22 mouse cellular contexts compared by ENCODE assay signal in genomic region chr15:82947431-82947830, GRCm38 (mm10). TPM values are rescaled to one million over a fixed set of nuclear protein-coding genes. Genes with fewer than 3 reads are reported as not detected.
DNase-seq lines count a peak whose midpoint lies in the region; ATAC-seq lines count a peak whose summit lies in the region.
"Had no signal": no experiment of that assay in that cellular context is flagged by ENCODE, and none has a peak within 500 bp of the region (broad histone marks: within the 10 kb centered on the region; RNA-seq: fewer than 3 reads in every experiment).

No protein-coding gene starts in this region.

- no peak overlapping the region for H3K4me3 ChIP-seq in hindbrain, embryonic 13.5 days
- no peak overlapping the region for H3K4me3 ChIP-seq in hindbrain, embryonic 11.5 days (ENCODE audit: low read depth, low read length)
- no peak overlapping the region for H3K4me3 ChIP-seq in forebrain, embryonic 11.5 days (ENCODE audit: low read depth, low read length)
- H3K4me3 ChIP-seq: forebrain, embryonic 12.5 days; heart, adult 2 months; heart, embryonic 15.5 days; hindbrain, embryonic 10.5 days; limb, embryonic 13.5 days; liver, embryonic 13.5 days; midbrain, embryonic 10.5 days had no signal

- no peaks in the 10 kb centered on the region for H3K36me3 ChIP-seq in hindbrain, embryonic 13.5 days
- H3K36me3 ChIP-seq in hindbrain, embryonic 11.5 days (ENCODE audit: control insufficient read depth, insufficient read depth, low read length): no peaks in the 10 kb centered on the region
- H3K36me3 ChIP-seq in forebrain, embryonic 11.5 days (ENCODE audit: control insufficient read depth, insufficient read depth, low read length): no peaks in the 10 kb centered on the region
- H3K36me3 ChIP-seq: forebrain, embryonic 12.5 days; heart, embryonic 15.5 days; hindbrain, embryonic 10.5 days; liver, embryonic 13.5 days; midbrain, embryonic 10.5 days had no signal

- DNase-seq in hindbrain, embryonic 11.5 days (ENCODE audit: low spot score): no peak
- DNase-seq in brain, adult 2 months (ENCODE audit: low read depth, low spot score): peak; percentile 83
- DNase-seq in cerebellum, adult 11 months: peak; percentile 66
- peak; percentile 75 to 80 for DNase-seq in cerebellum, postnatal 10 days
- no peak for DNase-seq in spleen, postnatal 36 days (ENCODE audit: low spot score in 2 of 2)
- DNase-seq in forebrain, embryonic 11.5 days (ENCODE audit: low spot score): no peak
- DNase-seq: B cell, adult 2 months; gastrocnemius, postnatal 25 days; heart, adult 2 months; kidney, adult 2 months; kidney, postnatal 25 days; liver, embryonic 13.5 days; lung, embryonic 14.5 days; right cerebral cortex, adult 18-20 months; thymus, adult 2 months had no signal

- peaks cover 81% of the 10 kb centered on the region for H3K4me1 ChIP-seq in hindbrain, embryonic 13.5 days (replicated peaks)
- peaks cover 7% of the 10 kb centered on the region for H3K4me1 ChIP-seq in hindbrain, embryonic 11.5 days (replicated peaks; ENCODE audit: control insufficient read depth, insufficient read depth, low read length)
- H3K4me1 ChIP-seq in forebrain, embryonic 11.5 days (replicated peaks; ENCODE audit: control insufficient read depth, insufficient read depth, low read length): peaks cover 9% of the 10 kb centered on the region
- H3K4me1 ChIP-seq: liver, embryonic 13.5 days had no signal

- H3K27me3 ChIP-seq in hindbrain, embryonic 13.5 days: peaks cover 86% of the 10 kb centered on the region
- peaks cover 31% of the 10 kb centered on the region for H3K27me3 ChIP-seq in hindbrain, embryonic 11.5 days (ENCODE audit: control insufficient read depth, insufficient read depth, low read length)
- H3K27me3 ChIP-seq in forebrain, embryonic 11.5 days (ENCODE audit: control insufficient read depth, insufficient read depth, low read length): peaks cover 2% of the 10 kb centered on the region; the same call in 1 of the 2 replicates

- 0 out of 2 replicates have a peak overlapping the region, but pooled peaks have one; percentile 6 for H3K9ac ChIP-seq in hindbrain, embryonic 13.5 days
- no peak overlapping the region for H3K9ac ChIP-seq in hindbrain, embryonic 11.5 days (ENCODE audit: low read depth, low read length)
- H3K9ac ChIP-seq in forebrain, embryonic 11.5 days (ENCODE audit: low read length): no peak overlapping the region
- H3K9ac ChIP-seq: forebrain, embryonic 12.5 days; heart, embryonic 15.5 days; limb, embryonic 13.5 days; liver, embryonic 13.5 days; lung, embryonic 14.5 days had no signal

- no peak for ATAC-seq in hindbrain, embryonic 13.5 days (ENCODE audit: low FRiP score)
- ATAC-seq in hindbrain, embryonic 11.5 days (ENCODE audit: low FRiP score): no peak
- ATAC-seq in forebrain, embryonic 11.5 days (replicated peaks; ENCODE audit: low FRiP score): no peak

- H3K27ac ChIP-seq in hindbrain, embryonic 13.5 days: no peak overlapping the region
- no peak overlapping the region for H3K27ac ChIP-seq in hindbrain, embryonic 11.5 days (ENCODE audit: low read depth, low read length)
- H3K27ac ChIP-seq in forebrain, embryonic 11.5 days (ENCODE audit: low read depth, low read length): no peak overlapping the region
- H3K27ac ChIP-seq: forebrain, embryonic 12.5 days; heart, adult 2 months; heart, embryonic 15.5 days; hindbrain, embryonic 10.5 days; limb, embryonic 13.5 days; liver, embryonic 13.5 days; macrophage; midbrain, embryonic 10.5 days had no signal

- no peaks in the 10 kb centered on the region for H3K9me3 ChIP-seq in hindbrain, embryonic 13.5 days
- no peaks in the 10 kb centered on the region for H3K9me3 ChIP-seq in hindbrain, embryonic 11.5 days (ENCODE audit: control insufficient read depth, low read length)
- H3K9me3 ChIP-seq in forebrain, embryonic 11.5 days (ENCODE audit: control insufficient read depth, low read length): no peaks in the 10 kb centered on the region
- H3K9me3 ChIP-seq: forebrain, embryonic 12.5 days; heart, embryonic 15.5 days; hindbrain, embryonic 10.5 days; limb, embryonic 13.5 days; liver, embryonic 13.5 days; midbrain, embryonic 10.5 days had no signal

- 58% methylated on average over 5 of the region's 5 CpGs for WGBS in hindbrain, embryonic 13.5 days
- WGBS in hindbrain, embryonic 11.5 days: 76% methylated on average over 5 of the region's 5 CpGs
- 83% methylated on average over 5 of the region's 5 CpGs for WGBS in forebrain, embryonic 11.5 days

- no peak overlapping the region for H3K4me2 ChIP-seq in hindbrain, embryonic 13.5 days
- H3K4me2 ChIP-seq in hindbrain, embryonic 11.5 days (replicated peaks; ENCODE audit: low read depth, low read length): no peak overlapping the region
- H3K4me2 ChIP-seq in forebrain, embryonic 11.5 days (ENCODE audit: low read depth, low read length, severe bottlenecking): no peak overlapping the region
- H3K4me2 ChIP-seq: forebrain, embryonic 12.5 days; heart, embryonic 15.5 days; limb, embryonic 13.5 days; liver, embryonic 13.5 days; lung, embryonic 14.5 days had no signal

RNA-seq across cellular contexts. Expression of gene Tcf20, which starts 40.2 kb away (rescaled TPM):
- polyA plus RNA-seq in hindbrain, embryonic 13.5 days (2015; fragmentation: Nextera tagmentation; extraction: Ambion mirVana): 11.8 and 12.6 TPM in 2 replicates
- polyA plus RNA-seq in hindbrain, embryonic 11.5 days (2014; fragmentation: Nextera tagmentation; extraction: Ambion mirVana): 12.6 and 14.8 TPM in 2 replicates
- 12.1 and 12.6 TPM in 2 replicates for polyA plus RNA-seq in forebrain, embryonic 11.5 days (2014; fragmentation: Nextera tagmentation; extraction: Ambion mirVana)

Comparison
In these comparisons a context has a peak if more than half of its experiments do, and no peak if none do; other contexts are left out.
1. DNase-seq: peak in brain, adult 2 months (single experiment), cerebellum, adult 11 months (single experiment) and cerebellum, postnatal 10 days (2 of 2); none in hindbrain, embryonic 11.5 days (single experiment), spleen, postnatal 36 days (0 of 2) and forebrain, embryonic 11.5 days (single experiment).